Mouse (Mus musculus) spleen, embryonic (tissue): Measurements from ENCODE around the gene Bmper.

ENCODE experiments used
- CTCF ChIA-PET: fragments of 350-600 bp; sonication (Branson Sonifier 250); formaldehyde crosslinking; loops from one replicate; lab custom pipeline; 2022; lab: Charles Lee

The Bmper gene

GRCm38 (mm10) chr9:23235368-23236002 is 12.6 kb downstream of the Bmper start:
- CTCF ChIA-PET, result no interaction called here

DNA sequence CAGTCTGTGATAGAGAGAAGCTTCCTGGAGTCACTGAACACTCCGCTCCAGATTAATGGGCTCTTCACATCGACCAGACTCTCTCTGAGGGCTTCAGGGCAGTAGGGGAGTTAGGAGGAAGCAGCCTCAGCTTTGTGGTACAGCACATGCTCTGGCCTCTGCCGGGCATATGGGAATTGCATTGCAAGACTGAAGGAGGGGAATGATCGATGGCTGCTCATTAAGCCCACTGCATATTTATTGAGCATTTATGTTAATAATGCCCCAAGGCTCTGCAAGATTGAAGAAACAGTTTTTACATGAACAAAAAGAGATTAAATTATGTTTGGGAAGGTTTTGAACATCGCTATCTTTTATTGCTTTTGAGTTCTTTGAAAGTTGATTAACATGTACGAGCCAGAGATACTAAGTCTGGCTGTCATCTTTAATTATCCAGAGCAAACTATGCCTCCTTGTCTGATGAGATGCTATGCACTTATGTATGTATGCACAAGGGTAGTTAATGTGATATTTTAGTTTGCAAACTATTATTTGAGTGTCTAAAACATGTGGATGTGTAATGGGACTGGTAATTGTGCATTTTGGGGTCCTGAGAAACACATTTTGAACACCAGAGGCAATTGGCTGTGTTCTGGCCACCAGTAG is 13.9 kb downstream of the Bmper start:
- CTCF ChIA-PET, result no interaction called here

DNA sequence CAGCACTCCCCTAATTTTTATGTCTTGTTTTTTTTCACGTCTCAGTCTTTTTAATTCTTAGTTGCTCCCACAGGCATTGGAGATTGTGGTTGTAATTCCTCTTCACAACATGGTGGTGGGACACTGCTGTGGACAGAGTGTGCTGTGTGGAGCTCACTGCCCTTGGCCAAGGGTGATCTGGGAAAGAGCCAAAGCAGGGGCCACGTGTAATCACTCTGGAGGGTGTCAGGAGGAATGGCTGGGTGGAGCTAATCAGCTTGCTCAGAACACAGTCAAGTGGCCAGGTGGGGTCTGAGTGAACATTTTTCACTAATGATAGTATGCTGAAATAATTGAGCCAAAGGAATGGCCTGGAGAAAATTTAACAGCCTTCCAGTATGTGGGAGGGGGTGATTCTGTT is 16.1 kb downstream of the Bmper start:
- CTCF ChIA-PET, result no interaction called here

- CTCF ChIA-PET, result no interaction called here
These were observed 20.0 kb downstream of the Bmper start for GRCm38 (mm10) chr9:23242911-23243310.

DNA sequence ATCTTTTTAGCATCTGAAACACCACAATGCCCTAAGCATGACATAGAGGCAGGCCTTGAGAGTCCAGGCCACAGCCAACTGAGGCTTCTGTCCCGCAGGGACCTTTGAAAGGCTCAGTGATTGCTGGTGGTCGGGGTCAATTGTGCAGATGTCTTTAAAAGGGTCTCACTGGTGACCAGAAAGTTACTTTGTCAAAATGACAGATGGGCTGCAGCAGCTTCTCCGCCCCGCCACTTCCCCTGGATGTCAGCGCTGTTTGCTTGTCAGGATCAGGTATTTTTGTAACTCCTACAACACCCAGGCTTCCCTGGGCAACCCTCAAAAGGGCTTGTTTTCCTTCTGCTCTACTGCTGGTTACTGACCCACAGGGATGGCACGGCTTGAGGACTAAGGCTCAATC is 21.0 kb downstream of the Bmper start:
- CTCF ChIA-PET, result no interaction called here

DNA sequence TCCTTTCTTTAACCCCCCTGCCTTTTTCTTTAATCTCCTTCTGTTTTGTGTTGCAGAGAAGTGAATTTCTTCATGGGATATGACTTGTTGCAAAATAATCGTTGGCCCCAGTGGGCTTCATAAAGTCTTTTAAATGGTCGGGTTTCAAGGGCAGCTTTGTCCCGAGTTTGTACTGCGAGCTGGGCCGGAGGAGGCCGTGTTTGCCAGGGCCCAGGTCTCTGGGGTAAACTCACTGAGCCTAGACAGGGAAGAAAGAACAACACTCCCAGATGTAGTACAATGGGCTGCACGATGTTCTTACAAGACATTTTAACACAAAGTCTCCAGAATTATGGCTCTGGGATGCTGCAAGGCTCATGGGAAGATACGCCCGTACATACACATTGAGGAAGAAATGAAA is 23.5 kb downstream of the Bmper start:
- CTCF ChIA-PET, result no interaction called here

DNA sequence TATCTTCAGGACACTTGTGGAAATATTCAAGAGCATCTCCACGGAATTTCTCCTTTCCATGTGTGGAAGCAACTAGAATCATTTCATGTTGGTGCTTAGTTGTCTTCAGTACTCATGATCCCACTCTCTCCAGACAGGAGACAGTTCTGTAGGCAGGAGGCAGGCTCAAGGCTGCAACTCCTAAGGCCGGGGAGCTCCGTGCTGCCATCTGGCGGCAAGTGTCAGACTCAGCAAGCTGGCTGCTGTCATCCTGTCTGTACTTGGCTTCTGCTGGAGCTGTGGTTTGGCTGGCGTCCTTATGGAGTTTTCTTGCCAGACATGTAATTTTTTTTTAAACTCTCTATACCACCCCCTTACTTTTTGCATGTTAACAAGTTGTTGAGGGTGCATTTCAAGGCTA is 27.1 kb downstream of the Bmper start:
- CTCF ChIA-PET, result no interaction called here

DNA sequence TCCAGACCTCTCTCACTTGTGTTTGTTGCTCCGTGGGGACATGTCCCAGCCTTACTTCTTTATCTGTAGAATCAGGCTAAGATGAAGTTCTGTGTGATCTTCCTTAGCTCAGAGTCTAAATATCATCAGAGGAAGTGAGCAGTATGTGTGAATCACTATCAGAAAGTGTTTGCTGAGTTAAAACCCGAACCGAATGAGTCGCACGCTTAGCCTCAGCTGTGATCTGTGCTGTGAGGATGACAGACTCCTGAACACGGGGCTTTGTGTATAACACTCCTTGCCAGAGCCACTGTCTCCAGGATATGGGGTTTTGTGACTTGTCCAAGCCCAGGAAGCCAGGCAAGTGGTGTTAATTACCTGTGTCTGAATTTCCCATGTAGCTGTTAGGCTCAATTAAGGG is 28.1 kb downstream of the Bmper start:
- CTCF ChIA-PET, result no interaction called here

- CTCF ChIA-PET, result no interaction called here
These were observed 30.7 kb downstream of the Bmper start for GRCm38 (mm10) chr9:23253624-23254023.

DNA sequence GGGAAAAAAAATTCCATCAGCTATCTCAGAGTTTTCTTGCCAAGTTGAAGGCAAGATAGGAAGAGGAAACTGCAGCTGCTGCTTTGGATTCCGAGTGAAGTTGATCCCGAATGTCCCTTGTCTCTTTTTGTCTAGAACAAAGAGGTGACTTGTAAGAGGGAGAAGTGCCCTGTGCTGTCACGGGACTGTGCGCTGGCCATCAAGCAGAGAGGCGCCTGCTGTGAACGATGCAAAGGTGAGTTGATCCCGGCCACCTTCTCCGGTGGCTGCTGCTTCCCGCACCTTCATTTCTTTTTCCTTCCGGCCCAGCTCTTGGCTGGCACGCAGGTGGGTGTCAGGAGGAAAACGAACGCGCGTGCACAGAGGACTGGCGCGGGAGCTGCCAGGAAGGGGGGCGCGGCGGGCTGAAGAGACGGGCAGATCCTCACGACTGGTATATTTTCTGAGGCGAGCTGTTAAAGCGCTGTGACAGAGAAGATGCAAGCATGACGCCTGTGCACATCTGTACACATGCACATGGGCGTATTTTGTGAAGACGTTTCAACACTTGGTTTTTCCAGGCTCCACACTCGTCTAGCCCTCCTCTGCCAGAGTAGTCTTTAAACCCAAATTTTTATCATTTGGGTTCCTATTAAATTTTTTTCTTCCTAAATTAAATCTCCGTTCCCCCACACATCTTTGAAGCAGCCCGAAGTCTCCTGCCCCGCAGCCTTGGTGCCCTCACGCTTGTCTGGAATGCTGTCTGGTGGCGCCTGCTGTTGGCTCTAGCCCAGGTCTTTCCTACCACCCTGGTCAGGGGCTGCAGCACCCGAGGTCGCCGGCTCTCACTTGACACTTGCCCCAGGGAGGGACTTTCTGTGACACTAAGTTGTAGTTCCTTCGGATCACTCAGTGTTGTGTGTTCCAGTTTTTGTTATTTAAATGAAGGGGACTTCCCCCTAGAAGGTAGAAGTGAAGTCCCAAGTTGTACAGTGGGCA is 31.6 kb downstream of the Bmper start:
- CTCF ChIA-PET, result no interaction called here

GRCm38 (mm10) chr9:23255841-23256240 is 33.0 kb downstream of the Bmper start:
- CTCF ChIA-PET, result no interaction called here

DNA sequence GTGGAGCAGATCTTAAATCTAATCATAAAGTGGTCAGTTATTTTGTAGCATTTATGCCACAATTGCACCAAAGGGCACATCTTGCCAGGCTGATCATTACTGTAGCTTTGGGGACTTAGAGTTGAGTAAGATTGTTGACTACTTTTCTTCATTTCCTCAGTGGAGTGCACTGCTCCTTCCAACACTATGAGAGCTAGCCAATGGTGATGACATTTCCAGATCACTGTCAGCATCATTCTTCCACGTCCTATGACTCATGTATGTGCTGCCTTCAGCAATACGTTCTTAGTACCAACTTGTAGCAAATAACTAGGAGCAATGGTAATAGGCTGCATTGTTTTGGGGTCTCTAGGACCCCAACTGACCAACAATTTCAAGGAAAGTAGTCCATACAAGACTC is 33.7 kb downstream of the Bmper start:
- CTCF ChIA-PET, result no interaction called here

GRCm38 (mm10) chr9:23261834-23262233 is 39.0 kb downstream of the Bmper start:
- CTCF ChIA-PET, result no interaction called here

DNA sequence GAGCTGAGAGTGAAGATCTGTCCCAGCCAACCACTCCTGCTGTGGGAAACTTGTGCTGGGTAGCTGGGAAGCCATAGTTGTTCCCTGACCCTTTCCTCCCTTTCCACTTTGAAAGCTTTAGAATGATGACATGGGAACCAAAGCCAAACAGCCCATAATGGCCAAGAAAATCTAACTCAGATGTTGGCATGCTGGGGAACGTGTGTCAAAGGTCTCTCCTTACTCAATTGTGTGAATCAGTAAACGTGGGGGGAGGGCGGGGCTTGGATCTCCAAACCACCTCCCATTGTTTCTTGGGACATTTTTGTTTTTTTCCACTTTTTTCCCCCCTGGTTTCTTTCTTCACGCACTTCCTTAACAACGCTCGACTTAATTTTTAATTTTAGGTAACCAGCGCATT is 40.0 kb downstream of the Bmper start:
- CTCF ChIA-PET, result interaction anchor here (0.6 kb wide), 1 partner anchor 49 kb away, joined by 3 read pairs; no protein-coding TSS in a partner anchor

DNA sequence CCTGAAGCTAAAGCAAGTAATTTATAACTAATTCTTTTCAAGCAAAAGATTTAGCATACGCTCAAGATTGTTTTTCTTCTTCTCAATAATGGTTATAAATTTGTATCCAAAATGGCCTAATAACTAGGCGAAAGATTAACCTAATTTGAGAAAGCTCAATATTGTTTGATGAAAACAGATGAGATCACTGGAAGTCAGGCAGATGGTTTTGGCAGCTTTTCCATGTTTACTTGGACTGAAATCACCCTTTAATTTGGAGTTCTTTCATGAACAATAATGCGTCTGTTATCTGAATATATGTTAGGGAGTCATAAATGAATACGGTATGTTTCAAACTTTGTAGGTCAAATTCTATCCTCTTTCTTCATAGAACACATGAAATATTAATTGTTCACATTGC is 41.6 kb downstream of the Bmper start:
- CTCF ChIA-PET, result no interaction called here

GRCm38 (mm10) chr9:23268609-23269008 is 45.7 kb downstream of the Bmper start:
- CTCF ChIA-PET, result no interaction called here

DNA sequence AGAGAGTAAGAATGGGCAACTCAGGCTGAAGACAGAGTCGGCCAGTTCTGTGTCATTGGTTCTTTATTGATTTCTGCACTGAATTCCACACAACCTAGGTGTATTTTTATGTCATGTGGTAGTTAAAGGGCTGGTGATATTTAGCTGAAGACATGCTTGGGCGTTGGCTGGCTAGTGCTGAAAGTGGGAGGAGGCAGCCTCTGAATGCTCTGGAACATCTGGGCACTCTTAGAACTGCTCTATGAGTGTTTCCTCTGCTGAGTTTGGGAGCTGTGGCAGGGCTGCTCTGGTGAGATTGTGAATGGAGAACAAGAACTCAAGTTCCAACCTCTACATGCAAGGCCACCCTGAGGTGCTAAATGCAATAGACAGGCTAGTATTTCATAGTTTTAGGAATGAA is 46.2 kb downstream of the Bmper start:
- CTCF ChIA-PET, result no interaction called here

DNA sequence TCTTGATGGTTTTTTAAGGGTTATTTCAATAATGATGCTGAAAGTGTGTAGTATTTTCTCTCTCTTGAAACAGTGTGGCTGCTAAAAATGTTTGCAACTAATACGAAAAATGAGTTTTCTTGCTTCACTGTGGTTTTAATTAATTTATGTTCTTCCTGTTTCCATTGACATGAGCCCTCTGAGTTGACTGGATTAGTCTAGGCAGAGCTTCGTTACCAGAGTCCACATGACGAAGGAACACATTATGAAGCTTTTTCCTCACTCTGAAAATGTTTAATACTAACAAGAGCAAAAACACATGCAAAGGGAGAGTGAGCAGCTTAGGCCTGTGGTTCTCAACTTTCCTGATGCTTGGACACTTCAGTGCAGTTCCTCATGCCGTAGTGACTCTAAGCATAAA is 53.4 kb downstream of the Bmper start:
- CTCF ChIA-PET, result no interaction called here

- CTCF ChIA-PET, result no interaction called here
These were observed 62.1 kb downstream of the Bmper start for GRCm38 (mm10) chr9:23284940-23285460.

- CTCF ChIA-PET, result no interaction called here
These were observed 70.7 kb downstream of the Bmper start for GRCm38 (mm10) chr9:23293574-23293973.

DNA sequence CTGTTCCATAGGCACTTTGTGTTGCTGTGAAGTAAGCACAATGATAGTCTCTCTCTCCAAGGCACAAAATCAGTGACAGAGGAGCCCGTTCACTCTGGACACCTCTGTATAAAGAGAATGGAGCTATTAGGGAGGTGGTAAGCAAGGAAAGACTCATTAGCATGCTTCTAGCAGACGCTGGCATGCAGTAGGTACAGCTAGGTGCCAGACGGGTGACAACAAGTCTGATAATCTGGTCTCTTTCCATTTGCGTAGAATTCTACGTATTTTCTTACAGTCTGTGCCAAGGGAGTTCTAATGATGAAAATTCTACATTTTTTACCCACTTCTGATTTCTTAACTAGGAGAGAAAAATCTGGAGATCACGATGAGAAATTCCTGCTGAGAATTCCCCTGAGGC is 72.7 kb downstream of the Bmper start:
- CTCF ChIA-PET, result no interaction called here

- CTCF ChIA-PET, result no interaction called here
These were observed 74.8 kb downstream of the Bmper start for GRCm38 (mm10) chr9:23297491-23298170.
